Mouse (Mus musculus): ENCODE data around the gene Gm20479. TPM values are rescaled to one million over a fixed set of nuclear protein-coding genes. Genes with fewer than 3 reads are reported as not detected.

The Gm20479 gene
- polyA plus RNA-seq, 1 experiment from 2014 or later: 0.46 TPM

DNA sequence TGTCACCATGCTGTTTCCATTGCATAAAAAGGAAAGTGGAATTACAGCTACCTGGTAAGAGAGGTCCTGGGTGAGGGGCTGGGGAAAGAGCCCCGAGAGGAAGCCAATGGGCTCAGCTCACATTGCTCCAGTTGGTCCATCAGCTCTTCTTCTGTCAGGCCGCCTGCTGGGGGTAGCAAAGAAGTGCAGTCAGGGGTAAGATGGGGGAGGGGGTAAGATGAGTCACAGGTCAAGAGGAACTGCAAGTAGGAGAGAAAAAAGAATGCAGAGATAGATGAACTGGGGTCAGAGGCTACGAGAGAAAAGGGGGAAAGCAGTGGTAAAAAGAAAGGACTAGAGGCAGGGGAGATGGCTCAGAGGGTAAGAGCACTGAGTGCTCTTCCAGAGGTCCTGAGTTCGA lies 14.6 kb downstream of the Gm20479 start:
- Histone ChIP-seq H3K4me1 (peaks cover 23% of the 10 kb centered on the region), H3K36me3 (peaks cover 58% of the 10 kb centered on the region), H3K9ac (replicated peaks) (no peak overlapping the region), H3K4me3 (no peak overlapping the region), H3K9me3 (no peaks in the 10 kb centered on the region), H3K27me3 (no peaks in the 10 kb centered on the region), H3K27ac (replicated peaks) (no peak overlapping the region), H3K4me2 (replicated peaks) (no peak overlapping the region)
- ATAC-seq (replicated peaks): no peak
- WGBS: 43% methylated on average over 4 of the region's 4 CpGs

- Histone ChIP-seq H3K27me3 (peaks cover 7% of the 10 kb centered on the region), H3K36me3 (peaks cover 32% of the 10 kb centered on the region), H3K9ac (replicated peaks) (peak overlapping the region; percentile 41), H3K4me2 (replicated peaks) (peak overlapping the region; percentile 45), H3K27ac (replicated peaks) (peak overlapping the region; percentile 55), H3K9me3 (no peaks in the 10 kb centered on the region), H3K4me1 (peaks cover 45% of the 10 kb centered on the region), H3K4me3 (peak overlapping the region; percentile 33)
- WGBS: 28% methylated on average over 7 of the region's 7 CpGs
- 0 out of 2 replicates have a peak, but pooled peaks have one; percentile 12 for ATAC-seq (replicated peaks)
These were observed 17.7 kb downstream of the Gm20479 start for GRCm38 (mm10) chr7:27339519-27339918.

DNA sequence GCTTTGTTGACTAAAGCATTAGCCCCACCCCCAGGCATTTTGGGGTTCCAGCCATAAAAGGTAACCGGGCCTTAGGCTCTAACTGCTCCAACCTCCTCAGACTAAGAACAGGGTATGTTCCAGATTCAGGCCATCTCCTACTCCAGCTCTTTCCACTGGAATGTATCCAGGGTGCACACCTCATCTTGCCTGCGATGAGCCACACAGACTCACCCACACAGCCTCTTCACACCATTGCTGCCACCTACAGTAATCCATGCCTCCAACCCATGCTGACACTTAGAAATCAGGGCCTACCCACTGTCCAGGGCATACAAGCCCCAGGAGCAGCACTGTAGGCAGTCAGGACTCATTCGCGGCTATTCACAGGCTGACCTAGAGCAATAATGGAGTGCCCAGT lies 18.1 kb downstream of the Gm20479 start:
- H3K27me3 ChIP-seq: peaks cover 11% of the 10 kb centered on the region
- H3K36me3 ChIP-seq: peaks cover 28% of the 10 kb centered on the region
- peak overlapping the region; percentile 33 for H3K4me3 ChIP-seq
- 0 out of 2 replicates have a peak, but pooled peaks have one; percentile 5 for ATAC-seq (replicated peaks)
- peak overlapping the region; percentile 45 for H3K4me2 ChIP-seq (replicated peaks)
- WGBS: 69% methylated on average over 4 of the region's 4 CpGs
- peaks cover 49% of the 10 kb centered on the region for H3K4me1 ChIP-seq
- H3K9me3 ChIP-seq: no peaks in the 10 kb centered on the region
- H3K27ac ChIP-seq (replicated peaks): peak overlapping the region; percentile 55
- H3K9ac ChIP-seq (replicated peaks): peak overlapping the region; percentile 41

DNA sequence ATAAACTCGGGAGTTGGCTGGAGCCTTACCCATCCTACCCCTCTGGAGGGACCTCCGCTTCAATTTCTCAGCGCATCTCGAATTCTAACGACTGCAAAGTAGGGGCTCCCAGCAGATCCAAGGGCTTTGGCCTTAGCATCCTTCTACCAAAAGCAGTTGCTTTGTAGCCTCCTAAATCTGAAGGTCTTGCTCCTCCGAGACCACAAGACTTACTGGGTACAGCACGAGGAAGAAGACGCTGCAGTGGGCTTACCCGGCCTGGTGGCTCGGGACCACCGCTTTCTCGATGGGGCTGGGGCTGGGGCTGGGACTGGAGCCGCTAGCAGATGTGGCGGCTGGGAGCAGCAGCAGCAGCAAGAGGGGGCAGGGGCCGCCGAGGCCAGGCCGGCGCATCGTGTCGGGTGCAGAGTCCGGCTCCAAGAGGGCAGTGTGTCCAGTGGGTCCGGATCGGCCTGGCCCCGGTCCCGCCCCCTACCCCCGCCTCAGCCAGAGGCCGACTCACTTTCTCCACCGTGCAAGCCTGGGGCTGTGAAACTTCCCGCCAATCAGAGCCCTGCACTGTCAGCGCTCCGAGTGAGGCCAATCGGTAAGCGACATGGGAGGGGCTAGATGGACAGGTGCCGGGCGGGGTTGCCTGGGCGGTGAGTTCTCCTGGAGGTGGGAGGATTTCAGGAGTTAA lies 19.9 kb downstream of the Gm20479 start, which contains the start of gene Ltbp4:
TSS of gene Ltbp4 (minus strand) at position 518 of the 679 bp plus-strand sequence.
- Histone ChIP-seq H3K4me1 (peaks cover 66% of the 10 kb centered on the region), H3K27me3 (peaks cover 28% of the 10 kb centered on the region)

DNA sequence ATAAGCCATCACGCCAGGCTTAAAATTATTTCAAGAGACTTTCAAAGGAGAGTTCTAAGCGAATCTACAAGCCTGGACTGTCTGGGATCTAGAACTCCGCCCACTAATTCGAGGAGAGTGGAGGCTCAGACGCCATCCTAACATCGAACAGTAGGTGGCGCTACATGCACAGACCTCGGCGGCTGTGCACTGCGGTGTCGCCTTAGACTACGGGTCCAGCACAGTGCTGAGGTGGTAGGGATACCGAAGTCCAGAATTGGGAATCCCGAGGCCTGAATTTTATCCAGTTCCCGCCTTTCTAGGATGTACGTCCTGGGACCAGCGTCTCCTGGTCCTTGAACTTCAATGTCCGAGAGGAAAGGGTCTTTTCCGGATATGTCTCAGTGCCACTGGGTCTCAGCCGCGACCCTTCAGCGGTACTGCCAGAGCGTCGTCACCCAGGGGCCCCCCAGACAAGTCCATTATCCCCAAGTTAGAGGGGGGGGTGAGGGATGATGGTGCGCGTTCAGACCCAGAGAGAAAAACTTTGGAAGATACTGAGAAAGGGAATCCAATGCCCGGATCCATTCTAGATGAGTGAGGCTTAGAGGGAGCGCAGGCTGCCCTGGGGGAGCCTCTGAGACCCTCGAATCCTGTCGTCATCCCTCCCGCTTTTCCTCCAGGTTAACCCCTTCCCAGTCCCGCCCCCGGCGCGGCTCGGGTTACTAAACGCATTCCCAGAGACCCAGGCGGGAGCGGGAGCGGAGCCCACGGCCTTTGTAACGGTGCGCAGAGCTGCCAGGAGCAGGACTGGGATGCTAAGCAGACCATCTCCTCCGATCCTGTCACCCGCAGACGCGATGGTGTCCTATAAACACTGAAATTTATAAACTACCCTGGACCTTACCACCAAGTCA lies 21.0 kb downstream of the Gm20479 start:
- peak overlapping the region; percentile 55 for H3K4me2 ChIP-seq (replicated peaks)
- ATAC-seq (replicated peaks): peak; percentile 86
- H3K4me1 ChIP-seq: peaks cover 73% of the 10 kb centered on the region
- no peak overlapping the region; the same call in 1 of the 2 replicates for H3K27ac ChIP-seq (replicated peaks)
- no peaks in the 10 kb centered on the region for H3K9me3 ChIP-seq
- H3K4me3 ChIP-seq: peak overlapping the region; percentile 38
- WGBS: under 1% methylated on average over 47 of the region's 47 CpGs
- peaks cover 39% of the 10 kb centered on the region for H3K27me3 ChIP-seq
- peak overlapping the region; percentile 45 for H3K9ac ChIP-seq (replicated peaks)
- H3K36me3 ChIP-seq: peaks cover 2% of the 10 kb centered on the region

More for the DNA sequence above, 19.9 kb downstream of the Gm20479 start, which contains the start of gene Ltbp4:
- H3K36me3 ChIP-seq: peaks cover 13% of the 10 kb centered on the region
- under 1% methylated on average over 35 of the region's 36 CpGs for WGBS
- no peaks in the 10 kb centered on the region for H3K9me3 ChIP-seq
- H3K4me2 ChIP-seq (replicated peaks): peak within 1 kb of the TSS; percentile 55
- H3K9ac ChIP-seq (replicated peaks): peak within 1 kb of the TSS; percentile 45
- H3K27ac ChIP-seq (replicated peaks): no peak within 1 kb of the TSS; the same call in 1 of the 2 replicates
- ATAC-seq (replicated peaks): no peak
- H3K4me3 ChIP-seq: peak within 1 kb of the TSS; percentile 38

- WGBS: 58% methylated on average over 15 of the region's 15 CpGs
- peaks cover 81% of the 10 kb centered on the region for H3K4me1 ChIP-seq
These were observed 22.1 kb downstream of the Gm20479 start for GRCm38 (mm10) chr7:27335011-27335720.

DNA sequence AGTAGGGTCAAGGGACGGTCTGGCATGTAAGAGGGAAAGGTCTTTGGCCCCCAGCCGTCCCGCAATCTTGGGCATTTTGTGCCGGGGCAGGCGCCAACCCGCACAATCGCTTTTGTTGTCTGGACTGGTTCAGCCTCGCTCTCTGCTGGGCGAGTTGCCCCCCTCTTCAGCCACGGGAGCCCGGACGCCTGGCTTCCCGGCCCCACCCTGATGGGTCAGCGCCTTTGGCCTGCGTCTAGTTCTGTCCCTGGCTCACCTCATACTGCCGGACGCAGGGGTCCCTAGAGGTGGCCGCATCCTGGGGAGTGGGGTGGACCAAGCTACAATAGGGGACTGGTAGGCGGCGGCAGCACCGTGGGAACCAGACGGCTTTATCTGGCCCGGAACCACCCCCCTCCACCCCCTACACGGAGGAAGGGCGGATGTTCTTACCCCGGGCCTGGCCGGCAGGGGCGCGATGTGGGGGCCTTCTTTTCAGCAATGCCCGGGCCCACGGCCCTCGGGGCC lies 22.8 kb downstream of the Gm20479 start:
- peaks cover 77% of the 10 kb centered on the region for H3K4me1 ChIP-seq
- 4% methylated on average over 32 of the region's 32 CpGs for WGBS
- 0 out of 2 replicates have a peak overlapping the region, but pooled peaks have one; percentile 2 for H3K4me3 ChIP-seq
- H3K27ac ChIP-seq (replicated peaks): no peak overlapping the region
- no peak overlapping the region for H3K9ac ChIP-seq (replicated peaks)
- H3K9me3 ChIP-seq: no peaks in the 10 kb centered on the region
- no peaks in the 10 kb centered on the region for H3K36me3 ChIP-seq
- H3K4me2 ChIP-seq (replicated peaks): peak overlapping the region; percentile 79; the same call in 1 of the 2 replicates
- H3K27me3 ChIP-seq: peaks cover 56% of the 10 kb centered on the region
- ATAC-seq (replicated peaks): no peak

More at GRCm38 (mm10) chr7:27335011-27335720, 22.1 kb downstream of the Gm20479 start:
- H3K27ac ChIP-seq (replicated peaks): no peak overlapping the region
- H3K4me3 ChIP-seq: no peak overlapping the region
- peaks cover 49% of the 10 kb centered on the region for H3K27me3 ChIP-seq
- no peaks in the 10 kb centered on the region for H3K9me3 ChIP-seq
- H3K36me3 ChIP-seq: no peaks in the 10 kb centered on the region
- ATAC-seq (replicated peaks): no peak; the same call in 1 of the 2 replicates
- H3K9ac ChIP-seq (replicated peaks): no peak overlapping the region
- no peak overlapping the region for H3K4me2 ChIP-seq (replicated peaks)

DNA sequence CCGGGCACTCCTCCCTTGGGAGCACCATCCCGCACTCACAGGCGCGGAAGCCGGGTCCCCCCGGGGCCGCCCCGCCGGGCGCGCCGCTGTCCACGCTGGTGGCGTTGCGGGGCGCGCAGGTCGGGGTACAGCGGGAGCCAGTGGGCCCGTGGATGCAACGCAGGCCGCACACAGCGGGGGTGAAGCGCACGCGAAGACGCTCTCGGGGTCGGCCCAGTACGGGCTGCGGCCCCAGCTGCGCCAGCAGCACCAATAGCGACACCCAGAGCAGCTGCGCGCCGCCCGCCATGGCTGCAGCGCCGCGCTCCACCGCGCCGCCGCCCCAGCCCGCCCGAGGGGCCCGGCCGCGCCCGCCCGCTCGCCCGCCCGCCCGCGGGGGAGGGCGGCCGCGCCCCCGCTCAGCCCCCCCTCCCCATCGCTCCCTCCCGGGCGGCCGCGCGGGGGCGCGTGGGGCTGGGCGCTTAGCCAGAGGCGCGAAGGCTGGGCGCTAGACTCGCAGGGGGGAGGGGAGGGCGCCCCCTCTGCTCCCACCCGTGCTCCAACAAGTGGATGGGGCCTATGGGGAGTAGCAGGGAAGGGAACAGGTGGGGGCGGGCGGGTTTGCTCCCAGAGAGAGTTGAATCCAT lies 23.8 kb downstream of the Gm20479 start:
- Histone ChIP-seq H3K4me3 (peak overlapping the region; percentile 47), H3K4me2 (replicated peaks) (peak overlapping the region; percentile 79), H3K36me3 (no peaks in the 10 kb centered on the region), H3K27me3 (peaks cover 66% of the 10 kb centered on the region), H3K9me3 (no peaks in the 10 kb centered on the region), H3K4me1 (peaks cover 72% of the 10 kb centered on the region), H3K27ac (replicated peaks) (no peak overlapping the region), H3K9ac (replicated peaks) (peak overlapping the region; percentile 45)
- under 1% methylated on average over 41 of the region's 77 CpGs for WGBS
- no peak for ATAC-seq (replicated peaks)

DNA sequence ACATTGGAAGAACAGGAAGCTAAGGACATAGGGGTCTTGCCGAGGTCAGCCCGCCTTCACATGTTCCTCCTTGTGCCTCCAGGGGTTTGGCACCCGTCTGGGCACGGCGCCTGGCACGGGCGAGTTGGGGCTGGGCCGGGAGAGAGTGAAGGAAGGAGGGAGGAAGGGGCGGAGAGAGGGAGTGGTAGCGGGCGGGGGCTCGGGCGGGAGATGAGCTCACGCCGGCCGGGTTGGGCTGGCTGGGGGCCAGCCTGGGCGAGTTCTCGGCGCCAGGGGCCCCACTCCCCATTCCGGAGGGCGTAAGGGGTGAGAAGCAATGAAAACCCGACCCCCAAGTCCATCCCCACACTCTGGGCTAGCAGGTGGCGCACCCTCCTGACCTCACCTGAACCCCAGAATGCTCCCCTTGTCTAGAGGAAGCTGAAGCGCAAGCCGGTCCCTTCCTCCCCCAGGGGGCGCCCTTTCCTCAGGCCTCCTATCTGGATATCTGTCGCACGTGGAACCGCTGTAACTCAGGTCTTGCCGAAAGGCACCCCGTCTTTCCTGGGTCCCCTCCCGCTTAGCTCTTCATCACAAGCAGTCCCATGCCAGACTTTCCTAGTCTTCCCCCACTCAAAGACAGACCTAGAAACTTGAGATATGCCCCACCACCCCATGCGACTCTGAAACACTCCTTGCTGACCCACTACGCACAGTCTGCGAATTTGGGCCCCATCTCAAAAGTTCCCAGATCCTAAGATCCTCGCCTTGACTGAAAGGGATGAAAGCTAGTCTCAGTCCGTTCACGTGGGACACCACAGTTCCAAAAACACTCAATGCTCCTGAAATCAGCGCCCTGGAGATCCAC lies 24.6 kb downstream of the Gm20479 start:
- H3K4me1 ChIP-seq: peaks cover 65% of the 10 kb centered on the region
- no peak for ATAC-seq (replicated peaks)
- H3K9me3 ChIP-seq: no peaks in the 10 kb centered on the region

GRCm38 (mm10) chr7:27331854-27332253 lies 25.4 kb downstream of the Gm20479 start:
- Histone ChIP-seq H3K27ac (replicated peaks) (no peak overlapping the region), H3K9ac (replicated peaks) (no peak overlapping the region), H3K4me3 (no peak overlapping the region), H3K36me3 (no peaks in the 10 kb centered on the region), H3K4me2 (replicated peaks) (no peak overlapping the region), H3K4me1 (peaks cover 58% of the 10 kb centered on the region), H3K27me3 (peaks cover 81% of the 10 kb centered on the region), H3K9me3 (no peaks in the 10 kb centered on the region)
- WGBS: 10% methylated on average over 8 of the region's 8 CpGs
- ATAC-seq (replicated peaks): no peak

More for the DNA sequence above, 24.6 kb downstream of the Gm20479 start:
- Histone ChIP-seq H3K36me3 (no peaks in the 10 kb centered on the region), H3K27ac (replicated peaks) (no peak overlapping the region), H3K4me2 (replicated peaks) (peak overlapping the region; percentile 79), H3K9ac (replicated peaks) (peak overlapping the region; percentile 45), H3K27me3 (peaks cover 74% of the 10 kb centered on the region), H3K4me3 (peak overlapping the region; percentile 47)
- WGBS: under 1% methylated on average over 38 of the region's 39 CpGs

Measured in forebrain, embryonic 15.5 days (tissue).